Mouse (Mus musculus) kidney, adult 18-20 months (tissue): ENCODE data around the gene Vmn1r207-ps.
"Not testable (repeated sequence)": the region's sequence is repeated elsewhere in the genome, so short reads cannot be mapped to it uniquely, and the experiment has no call there.

ENCODE experiments used
- DNase-seq: peaks from one replicate; pipeline ENCODE4 v3.0.0; 2021

Vmn1r207-ps gene

GRCm38 (mm10) chr13:22729529-22729928, at the start of gene Vmn1r207-ps:
TSS of gene Vmn1r207-ps (minus strand) at chr13:22729629.
- not testable (repeated sequence) for DNase-seq

- not testable (repeated sequence) for DNase-seq
Measured at GRCm38 (mm10) chr13:22777300-22777699, 47.9 kb upstream of the Vmn1r207-ps start, which contains the start of gene Vmn1r208. TSS of gene Vmn1r208 (minus strand) at chr13:22777400.

GRCm38 (mm10) chr13:22771592-22771991, 42.2 kb upstream of the Vmn1r207-ps start:
- not testable (repeated sequence) for DNase-seq

GRCm38 (mm10) chr13:22747524-22747923, 18.1 kb upstream of the Vmn1r207-ps start:
- no peak for DNase-seq

- not testable (repeated sequence) for DNase-seq
Measured at GRCm38 (mm10) chr13:22706947-22707346, 22.5 kb downstream of the Vmn1r207-ps start.

GRCm38 (mm10) chr13:22702951-22703350, 26.5 kb downstream of the Vmn1r207-ps start:
- DNase-seq: not testable (repeated sequence)
